Mouse (Mus musculus) adrenal gland, postnatal 25 days (tissue): ENCODE data around the gene Spock1. TPM values are rescaled to one million over a fixed set of nuclear protein-coding genes. Genes with fewer than 3 reads are reported as not detected.
"Not testable (repeated sequence)": the region's sequence is repeated elsewhere in the genome, so short reads cannot be mapped to it uniquely, and the experiment has no call there.

Experiments used
- DNase-seq: peaks from one replicate; pipeline ENCODE4 v3.0.0; 2021; ENCODE audit warnings: mixed read lengths
- total RNA-seq: library from RNA; stranded (reverse); gene quantifications from 2 replicates; pipeline ENCODE4 v1.2.3, GENCODE M21; 2021

The Spock1 gene
- total RNA-seq, 1 experiment from 2014 or later: 9.5 TPM

- not testable (repeated sequence) for DNase-seq
Observed at GRCm38 (mm10) chr13:57589338-57589914, 318.7 kb downstream of the Spock1 start.

GRCm38 (mm10) chr13:57588558-57589273 lies 319.4 kb downstream of the Spock1 start:
- DNase-seq: no peak

GRCm38 (mm10) chr13:57585131-57585530 lies 323.0 kb downstream of the Spock1 start:
- no peak for DNase-seq

DNA sequence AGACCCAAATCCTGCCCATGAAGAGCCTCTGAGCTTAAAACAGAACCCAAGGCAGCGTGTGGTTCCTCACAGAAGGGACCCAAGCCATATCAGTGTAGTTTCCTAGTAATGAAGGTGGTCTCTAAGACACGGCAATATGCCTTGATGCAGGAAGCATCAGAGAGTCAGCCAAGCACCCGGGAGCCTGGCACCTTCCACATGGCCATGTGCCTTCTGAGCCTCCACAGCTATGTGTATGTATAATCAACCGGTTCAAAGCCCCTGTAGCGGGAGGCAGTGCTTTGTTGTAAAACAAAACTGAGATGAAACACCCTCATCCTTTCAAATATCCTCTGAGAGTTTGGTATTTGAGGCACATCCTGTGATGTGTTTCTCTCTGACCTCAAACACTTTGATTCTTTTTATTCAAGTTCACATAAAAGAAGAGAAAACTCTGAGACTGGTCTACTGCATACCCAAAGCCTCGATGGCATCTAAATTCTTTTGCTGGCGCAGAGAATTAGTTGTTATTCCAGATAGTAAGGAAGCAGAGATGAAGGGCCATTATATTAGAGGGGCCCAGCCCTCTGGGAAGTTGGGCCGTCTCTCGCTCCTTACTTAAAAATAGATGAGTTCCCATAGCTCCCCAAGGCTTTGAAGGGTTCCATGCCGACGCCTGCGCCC lies 325.7 kb downstream of the Spock1 start:
- DNase-seq: no peak

DNA sequence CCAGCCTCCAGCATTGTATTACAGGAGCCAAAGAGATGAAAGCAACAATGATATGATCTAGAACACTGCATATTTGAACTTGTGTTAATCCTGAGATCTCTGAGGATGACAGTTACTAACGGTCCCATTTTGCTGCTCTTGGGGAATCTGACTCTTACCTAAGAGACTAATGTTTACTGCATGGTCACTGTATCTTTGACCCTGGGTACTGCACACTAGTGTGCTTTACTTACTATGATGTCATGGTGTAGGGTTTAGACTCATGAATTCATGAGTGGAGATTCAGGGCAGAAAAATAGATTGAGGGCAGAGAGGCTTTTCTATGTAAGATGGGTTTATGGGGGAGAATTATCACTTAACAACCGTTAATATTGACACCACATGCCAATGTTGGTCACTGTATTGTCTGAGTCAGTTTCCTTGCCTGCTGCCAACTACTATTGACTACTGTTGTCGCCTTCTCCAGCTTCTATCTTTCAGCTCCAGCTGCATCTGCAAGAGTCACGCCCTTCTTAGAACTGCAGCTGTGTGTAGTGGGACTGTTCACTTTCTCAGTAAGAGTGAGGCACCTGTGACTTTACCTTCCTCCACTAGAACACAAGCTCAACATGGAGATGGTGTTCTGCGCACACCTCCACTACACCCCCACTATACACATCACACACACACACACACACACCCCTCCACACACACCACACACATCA lies 330.4 kb downstream of the Spock1 start:
- DNase-seq: no peak

DNA sequence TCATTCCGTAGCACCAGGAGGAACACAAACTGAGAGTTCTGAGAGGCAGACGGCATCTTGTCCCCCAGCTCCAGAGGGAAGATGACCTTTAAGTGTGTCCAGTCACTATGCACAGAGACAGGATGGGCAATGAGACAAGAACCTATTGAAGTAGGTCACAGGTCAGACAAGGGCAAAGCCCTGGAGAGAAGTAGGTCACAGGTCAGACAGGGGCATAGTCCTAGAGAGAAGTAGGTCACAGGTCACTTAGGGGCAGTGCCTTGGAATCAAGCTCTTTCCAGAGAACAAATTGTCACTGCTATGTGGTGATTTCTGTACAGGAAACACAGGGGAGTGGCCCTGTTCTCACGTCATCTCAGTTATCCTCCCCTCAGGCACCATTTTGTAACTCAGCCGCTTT lies 334.6 kb downstream of the Spock1 start:
- no peak for DNase-seq

DNA sequence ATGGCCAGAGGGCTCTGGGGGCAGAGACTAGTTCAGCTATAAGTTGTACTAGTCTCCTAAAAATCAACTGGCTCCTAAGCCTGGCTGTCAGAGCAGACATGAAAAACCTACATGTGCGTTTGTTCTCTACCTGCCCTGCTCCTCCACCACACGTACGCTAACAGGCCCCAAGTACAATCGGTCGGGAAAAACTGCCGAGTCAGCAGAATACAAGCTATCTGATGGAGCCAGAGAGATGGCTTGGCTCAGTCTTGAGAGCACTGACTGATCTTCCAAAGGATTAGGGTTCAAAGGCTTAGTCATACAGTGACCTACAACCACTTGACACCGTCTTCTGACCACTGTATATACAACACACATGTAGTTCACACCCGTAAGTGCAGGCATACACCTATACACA lies 339.7 kb downstream of the Spock1 start:
- DNase-seq: no peak

DNA sequence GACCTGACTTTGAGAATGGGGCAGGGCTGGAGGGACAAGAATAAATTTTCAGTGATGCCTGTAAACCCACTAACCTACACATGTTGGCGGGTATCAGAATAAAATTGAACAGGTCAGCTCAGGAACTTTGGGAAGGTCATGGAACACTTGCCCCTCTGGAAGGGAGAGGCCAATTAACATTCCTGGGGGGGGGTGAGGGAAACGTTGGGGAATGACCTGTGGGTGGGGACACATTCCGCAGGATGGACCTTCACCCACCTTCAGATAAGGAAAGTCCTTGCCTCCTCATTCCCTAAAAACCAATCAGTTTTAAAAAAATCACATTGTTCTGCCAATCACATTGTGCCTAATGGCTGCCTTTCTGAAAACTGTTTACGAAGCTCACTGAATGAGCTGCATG lies 352.9 kb downstream of the Spock1 start:
- no peak for DNase-seq

- no peak for DNase-seq
Observed at GRCm38 (mm10) chr13:57549743-57550142, 358.4 kb downstream of the Spock1 start.

GRCm38 (mm10) chr13:57536988-57537547 lies 371.1 kb downstream of the Spock1 start:
- no peak for DNase-seq

DNA sequence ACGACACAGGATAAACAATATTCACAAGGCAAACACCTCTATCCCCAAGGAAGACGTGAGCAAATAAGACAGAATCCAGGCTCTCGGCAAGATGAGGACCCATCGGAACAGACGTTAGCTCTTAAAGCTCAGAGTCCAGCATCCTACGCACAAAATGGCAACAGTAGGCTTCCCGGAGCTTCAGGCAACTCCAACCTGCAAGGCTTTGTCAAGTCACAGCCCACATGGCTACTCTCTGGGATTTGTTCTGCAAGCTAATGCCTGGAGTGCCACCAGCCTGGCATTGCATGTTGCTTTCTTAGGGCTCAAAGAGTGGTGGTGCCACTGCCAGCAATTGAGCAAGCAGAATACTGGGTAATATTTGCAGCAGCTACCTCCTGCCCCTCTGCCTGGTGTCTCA lies 373.8 kb downstream of the Spock1 start:
- no peak for DNase-seq

DNA sequence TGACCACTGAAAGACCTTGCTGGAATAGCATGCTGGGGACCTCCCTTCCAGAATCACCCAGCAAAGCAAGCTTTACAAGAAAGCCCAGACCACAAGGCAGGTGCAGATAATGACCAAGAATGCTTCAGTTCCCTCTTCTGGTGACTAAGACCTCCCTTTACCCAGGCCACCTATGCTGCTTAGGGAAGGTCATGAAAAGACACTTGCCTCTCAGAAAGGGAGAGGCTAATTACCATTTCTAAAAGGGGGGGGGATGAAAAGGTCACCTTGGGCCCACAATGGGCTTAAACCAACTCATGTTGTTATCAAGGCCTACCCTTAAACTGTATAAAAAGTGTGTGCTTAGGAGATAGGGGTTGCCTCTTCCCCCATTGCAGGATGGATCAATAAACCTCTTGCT lies 382.2 kb downstream of the Spock1 start:
- DNase-seq: no peak

- DNase-seq: no peak
Observed at GRCm38 (mm10) chr13:57524546-57524945, 383.6 kb downstream of the Spock1 start.

DNA sequence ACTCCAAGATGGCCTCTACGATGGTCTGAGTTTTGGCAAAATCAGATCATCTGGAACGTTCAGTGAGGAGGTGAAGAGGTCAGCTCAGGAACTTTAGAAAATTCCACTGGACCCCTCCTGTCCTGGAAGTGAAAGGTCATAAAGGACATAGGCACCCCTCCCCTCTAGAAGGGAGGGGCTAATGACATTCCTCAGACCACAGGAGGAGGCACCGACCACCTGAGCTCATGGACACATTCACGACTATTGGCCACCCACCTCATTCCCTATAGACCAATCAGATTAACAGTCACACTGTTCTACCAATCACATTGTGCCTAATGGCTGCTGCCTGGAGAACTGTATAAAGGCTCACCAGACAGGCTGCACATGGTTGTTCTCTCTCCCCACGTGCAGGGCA lies 384.8 kb downstream of the Spock1 start:
- DNase-seq: no peak

DNA sequence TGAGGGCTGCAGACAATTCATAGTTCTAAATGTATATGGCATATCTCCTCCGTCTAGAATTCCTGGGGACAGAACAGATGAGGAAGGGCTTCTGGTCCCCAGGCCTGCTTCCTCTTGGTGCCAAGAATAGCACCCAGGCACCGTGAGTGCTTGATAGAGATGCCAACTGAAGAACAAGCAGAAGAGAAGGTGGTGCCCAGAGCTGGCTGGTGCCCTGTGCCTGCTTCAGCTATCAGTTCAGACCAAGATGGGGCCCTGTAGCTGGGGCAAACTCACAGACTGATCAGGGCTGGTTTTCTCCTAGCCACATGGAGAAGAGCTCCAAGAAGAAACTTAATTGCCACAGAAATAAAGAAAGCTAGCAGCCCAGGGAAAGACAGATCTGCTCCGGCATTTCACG lies 385.8 kb downstream of the Spock1 start:
- no peak for DNase-seq

GRCm38 (mm10) chr13:57521152-57521551 lies 387.0 kb downstream of the Spock1 start:
- peak; percentile 14 for DNase-seq

GRCm38 (mm10) chr13:57519790-57520189 lies 388.3 kb downstream of the Spock1 start:
- DNase-seq: no peak

GRCm38 (mm10) chr13:57515737-57516136 lies 392.4 kb downstream of the Spock1 start:
- no peak for DNase-seq

DNA sequence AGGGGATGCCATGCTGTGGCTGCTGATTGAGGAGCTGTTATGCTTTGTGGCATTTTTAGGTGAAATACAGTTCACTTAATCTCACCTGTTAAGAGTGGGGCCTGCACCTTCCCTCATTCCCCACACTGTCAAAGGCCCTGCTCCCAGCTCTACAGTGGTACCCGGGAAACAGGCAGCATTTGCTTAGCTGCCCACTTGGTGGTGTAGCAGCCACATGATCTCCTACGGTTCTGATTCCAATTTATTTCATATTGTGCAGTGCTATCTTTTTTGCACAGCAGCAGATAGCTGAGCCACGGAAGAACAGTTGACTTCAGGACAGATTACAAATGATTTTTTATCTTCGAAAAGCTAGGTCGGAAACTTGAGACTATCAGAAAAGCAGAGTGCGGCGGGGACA lies 406.6 kb downstream of the Spock1 start:
- no peak for DNase-seq

DNA sequence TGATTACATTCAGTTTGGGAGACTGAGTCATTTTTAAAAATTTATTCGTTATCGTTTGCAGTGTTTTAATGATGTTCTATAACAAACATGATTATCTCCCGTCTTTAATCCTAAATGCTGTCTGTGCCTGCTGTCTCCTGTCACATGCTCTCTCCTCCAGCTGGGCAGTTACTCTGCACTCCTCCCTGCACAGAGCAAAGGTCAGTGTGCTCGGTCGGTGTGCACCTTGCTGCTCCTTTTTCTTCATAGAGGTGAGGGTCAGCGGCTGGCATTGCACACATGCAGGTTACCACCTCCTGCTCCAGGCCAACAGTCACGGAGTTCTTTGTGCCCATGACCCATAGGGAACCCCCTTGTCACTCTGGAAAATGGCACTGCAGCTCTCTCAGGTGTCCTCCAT lies 411.4 kb downstream of the Spock1 start:
- no peak for DNase-seq

DNA sequence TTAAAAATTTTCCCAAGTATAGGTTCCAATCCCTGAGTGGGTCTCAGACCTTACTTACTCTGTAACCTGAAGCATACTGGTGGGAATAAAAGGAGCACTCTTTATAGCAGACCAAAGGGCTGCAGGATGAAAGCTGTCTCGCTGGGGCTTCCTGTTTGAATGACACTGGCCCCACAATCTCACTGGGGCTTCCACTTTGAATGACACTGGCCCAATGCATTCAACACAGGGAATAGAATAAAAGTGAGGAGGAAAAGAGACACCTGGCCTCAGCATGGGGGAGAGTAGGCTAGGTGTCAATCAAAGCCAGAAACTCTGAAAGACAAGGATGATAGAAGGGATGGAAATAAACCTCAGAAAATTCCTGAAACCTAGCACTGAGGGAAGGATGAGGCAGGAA lies 413.3 kb downstream of the Spock1 start:
- DNase-seq: no peak

GRCm38 (mm10) chr13:57488926-57489325 lies 419.2 kb downstream of the Spock1 start:
- no peak for DNase-seq
